In the genomic region with DNA sequence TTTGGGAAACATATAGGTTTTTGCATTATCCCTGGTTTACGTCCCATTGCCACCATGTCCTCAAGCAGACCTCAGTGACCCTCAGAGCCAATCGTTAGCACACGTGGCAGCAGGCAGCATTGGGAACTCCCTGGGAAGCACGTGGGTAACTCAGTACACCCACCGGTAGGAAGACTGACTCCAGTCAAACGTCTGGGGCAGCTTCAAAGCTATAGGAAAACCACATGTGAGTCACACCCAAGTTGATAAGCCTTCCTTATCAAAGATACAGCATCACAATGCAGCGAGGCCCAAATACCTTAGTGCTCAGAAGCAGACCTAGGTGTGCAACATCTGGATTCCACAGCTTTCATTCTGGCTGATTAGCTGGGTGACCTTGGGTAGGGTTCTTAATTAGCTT, we compare ENCODE assay signal across 17 mouse cellular contexts.
"Had no signal": no experiment of that assay in that cellular context is flagged by ENCODE, and none has a peak within 500 bp of the region (broad histone marks: within the 10 kb centered on the region; RNA-seq: fewer than 3 reads in every experiment).

No protein-coding gene starts in this region.

- H3K9ac ChIP-seq: liver, embryonic 13.5 days; midbrain, embryonic 12.5 days; midbrain, embryonic 15.5 days; neural tube, embryonic 13.5 days had no signal

- H3K4me2 ChIP-seq: liver, embryonic 13.5 days; midbrain, embryonic 12.5 days; midbrain, embryonic 15.5 days; neural tube, embryonic 13.5 days had no signal

- H3K27ac ChIP-seq: kidney, postnatal 0 days; layer of hippocampus, adult 2 months; liver, embryonic 13.5 days; midbrain, embryonic 12.5 days; midbrain, embryonic 15.5 days; neural tube, embryonic 13.5 days had no signal

- H3K36me3 ChIP-seq: midbrain, embryonic 12.5 days; midbrain, embryonic 15.5 days; neural tube, embryonic 13.5 days had no signal

- H3K4me1 ChIP-seq: midbrain, embryonic 12.5 days; midbrain, embryonic 15.5 days; neural tube, embryonic 13.5 days had no signal

- DNase-seq: kidney, adult 2 months; kidney, postnatal 25 days; layer of hippocampus, adult 9-11 months; liver, embryonic 13.5 days; lung, adult 2 months; lung, postnatal 14 days; lung, postnatal 4 days; right cerebral cortex, adult 18-20 months; right cerebral cortex, postnatal 14 days; thymus, adult 18-20 months; thymus, postnatal 36 days had no signal

- ATAC-seq: intestine, postnatal 0 days; midbrain, embryonic 15.5 days had no signal

- H3K4me3 ChIP-seq: layer of hippocampus, adult 2 months; liver, embryonic 13.5 days; midbrain, embryonic 12.5 days; midbrain, embryonic 15.5 days; neural tube, embryonic 13.5 days had no signal

- H3K9me3 ChIP-seq: liver, embryonic 13.5 days; midbrain, embryonic 12.5 days; midbrain, embryonic 15.5 days; neural tube, embryonic 13.5 days had no signal

- H3K27me3 ChIP-seq: liver, embryonic 13.5 days; midbrain, embryonic 15.5 days; neural tube, embryonic 13.5 days had no signal
